Mouse (Mus musculus) hindlimb bud, embryonic 11.5 days (tissue): ENCODE data around the gene Car14.
A peak's percentile ranks its signal among the peaks of the same experiment; 100 is the strongest.
"Not testable (repeated sequence)": the region's sequence is repeated elsewhere in the genome, so short reads cannot be mapped to it uniquely, and the experiment has no call there.

Experiments used
- DNase-seq: peaks from one replicate; pipeline ENCODE4 v3.0.0-alpha.2; 2012; ENCODE audit warnings: low read depth, low spot score; ENCODE audit errors: extremely low spot score

Gene Car14

DNA sequence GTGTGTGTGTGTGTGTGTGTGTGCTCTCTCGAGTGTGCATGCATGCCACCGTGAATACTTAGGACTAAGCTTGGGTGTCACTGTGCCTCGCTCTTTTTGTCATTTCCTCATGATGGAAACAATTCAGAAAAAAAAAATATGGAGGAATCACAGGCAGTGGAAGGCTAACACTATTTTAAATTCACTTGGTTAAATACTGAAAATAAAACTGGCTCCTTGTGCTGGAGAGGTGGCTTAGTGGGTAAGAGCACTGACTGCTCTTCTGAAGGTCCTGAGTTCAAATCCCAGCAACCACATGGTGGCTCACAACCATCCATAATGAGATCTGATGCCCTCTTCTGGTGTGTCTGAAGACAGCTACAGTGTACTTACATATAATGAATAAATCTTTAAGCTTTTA is 46.2 kb downstream of the Car14 start:
- DNase-seq = not testable (repeated sequence)

- not testable (repeated sequence) for DNase-seq
Measured at GRCm38 (mm10) chr3:95857050-95857449, 47.4 kb downstream of the Car14 start.

- no peak for DNase-seq
Measured at GRCm38 (mm10) chr3:95856115-95856514, 48.4 kb downstream of the Car14 start.

DNA sequence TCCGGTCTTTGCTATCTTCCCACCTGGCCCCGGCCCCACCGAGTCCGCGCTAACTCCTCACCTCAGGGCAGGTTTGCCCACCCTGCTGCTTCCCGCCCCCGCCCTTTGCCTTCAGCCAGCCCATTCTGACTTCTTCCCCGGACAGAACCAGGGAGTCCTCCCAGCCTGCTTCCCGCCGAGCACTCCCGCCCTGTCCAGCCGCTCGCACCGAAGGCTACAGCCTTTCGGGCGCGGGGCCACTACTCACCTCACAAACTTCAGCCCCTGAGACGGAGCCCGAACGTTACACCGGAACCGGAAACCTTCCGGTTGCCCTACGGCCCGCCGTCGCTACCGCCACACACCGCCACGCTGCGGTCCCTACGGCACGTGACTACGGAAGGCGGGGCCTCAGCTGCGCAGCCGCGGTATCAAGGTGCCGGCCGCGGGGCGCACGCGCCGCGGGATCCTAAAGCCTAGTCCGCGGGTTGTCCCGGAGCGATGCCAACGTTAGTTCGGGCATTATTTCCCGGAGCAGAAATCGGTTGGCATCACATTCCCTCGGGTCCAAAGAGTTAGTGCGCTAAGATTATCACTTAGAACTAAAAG is 48.9 kb downstream of the Car14 start, which contains the start of gene Prpf3:
Gene Prpf3 (minus strand): TSS at position 384 of the 588 bp plus-strand sequence.
- peak; percentile 46 for DNase-seq

- DNase-seq = no peak
Measured at GRCm38 (mm10) chr3:95851317-95851716, 53.2 kb downstream of the Car14 start.

DNA sequence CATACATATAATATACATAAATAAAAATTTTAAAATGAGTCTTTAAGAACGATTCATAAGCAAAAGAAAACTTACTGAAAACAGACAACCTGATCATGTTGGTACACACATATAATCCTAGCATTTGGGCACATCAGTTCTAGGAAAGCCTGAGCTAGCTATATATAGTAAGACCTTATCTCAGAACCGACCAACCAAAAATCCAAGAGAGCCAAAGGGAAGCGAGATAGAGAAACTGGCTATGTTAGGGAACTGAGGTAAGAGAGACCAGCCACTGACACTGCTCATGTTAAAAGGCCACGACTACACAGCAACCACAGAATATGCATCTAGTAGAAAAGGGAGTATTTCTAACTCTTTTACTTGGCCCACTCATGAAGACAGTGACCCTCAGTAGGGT is 53.9 kb downstream of the Car14 start:
- no peak for DNase-seq
